Mouse (Mus musculus): ENCODE results near the gene Shtn1. TPM values are rescaled to one million over a fixed set of nuclear protein-coding genes. Genes with fewer than 3 reads are reported as not detected.

Gene Shtn1
- total RNA-seq, 2 experiments from 2014 or later = 0.42 to 1.3 TPM

DNA sequence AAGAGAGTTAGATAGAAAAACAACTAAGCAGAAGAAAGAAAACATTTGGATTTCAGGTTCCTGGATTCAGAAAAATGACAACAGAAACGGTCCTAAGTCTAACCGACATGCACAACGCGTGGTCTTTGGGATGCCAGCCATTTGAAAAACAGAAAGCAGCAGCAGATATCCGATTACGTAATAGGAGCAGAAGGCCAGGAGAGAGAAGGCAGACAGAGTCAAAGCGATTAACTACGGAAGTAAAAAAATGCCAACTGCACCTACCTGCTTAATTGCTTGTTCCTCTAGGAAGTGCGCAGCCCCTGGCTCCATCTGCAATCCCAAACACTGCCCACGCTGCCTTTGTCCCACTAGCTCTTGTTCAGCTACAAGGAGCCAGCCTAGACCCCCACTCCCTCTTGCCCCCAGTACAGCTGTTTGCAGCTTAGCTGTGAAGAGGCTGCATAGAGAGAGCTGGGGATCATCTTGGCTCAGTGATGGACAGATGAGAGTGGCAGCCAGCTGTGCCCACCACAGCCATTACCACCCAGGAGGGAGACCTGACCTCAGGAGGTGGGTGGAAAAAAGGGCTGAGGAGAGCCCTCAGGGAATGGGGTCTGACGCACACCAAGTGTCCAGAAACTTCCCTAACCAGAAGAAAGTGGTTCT lies 100.6 kb downstream of the Shtn1 start:
- no peak for ATAC-seq (replicated peaks; ENCODE audit: poor library complexity)

DNA sequence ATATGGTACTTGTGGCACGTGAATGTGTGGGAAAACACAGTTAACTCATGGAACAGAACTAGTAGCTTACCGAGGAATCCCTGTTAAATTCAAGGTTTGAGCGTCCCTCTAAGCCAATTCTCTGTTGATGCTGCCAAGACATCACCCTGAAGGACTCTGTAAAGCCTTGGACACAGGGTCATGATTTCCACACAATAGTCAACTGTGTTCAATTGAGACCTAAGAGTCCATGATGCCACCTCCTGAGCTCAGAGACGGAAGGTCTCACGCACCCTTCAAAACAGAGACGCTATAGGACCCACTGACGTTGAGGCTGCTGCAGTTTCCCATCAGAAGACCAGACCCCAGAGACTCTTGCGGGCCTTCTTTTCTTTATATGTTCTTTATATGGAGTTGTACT lies 101.8 kb downstream of the Shtn1 start:
- no peak for ATAC-seq (replicated peaks; ENCODE audit: poor library complexity)

DNA sequence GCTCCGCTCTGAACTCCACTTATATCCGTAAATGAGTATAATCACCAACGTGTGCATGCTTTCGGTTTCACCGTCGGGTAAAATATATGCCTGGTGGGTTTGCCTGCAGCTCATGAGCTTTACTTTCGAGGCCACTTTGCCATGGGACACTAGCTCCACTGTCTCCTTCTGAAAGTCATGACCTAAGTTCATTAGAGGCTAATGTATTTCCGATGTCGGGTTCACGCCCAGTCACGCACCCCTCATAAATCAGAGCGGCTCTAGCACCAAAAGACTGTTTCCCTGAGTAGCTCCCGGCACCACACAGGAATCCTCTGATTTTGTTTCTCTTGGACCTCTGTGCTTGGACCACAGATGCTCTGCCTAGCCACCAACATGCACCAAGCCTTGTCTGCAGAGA lies 105.1 kb downstream of the Shtn1 start:
- ATAC-seq (replicated peaks; ENCODE audit: poor library complexity) = no peak

DNA sequence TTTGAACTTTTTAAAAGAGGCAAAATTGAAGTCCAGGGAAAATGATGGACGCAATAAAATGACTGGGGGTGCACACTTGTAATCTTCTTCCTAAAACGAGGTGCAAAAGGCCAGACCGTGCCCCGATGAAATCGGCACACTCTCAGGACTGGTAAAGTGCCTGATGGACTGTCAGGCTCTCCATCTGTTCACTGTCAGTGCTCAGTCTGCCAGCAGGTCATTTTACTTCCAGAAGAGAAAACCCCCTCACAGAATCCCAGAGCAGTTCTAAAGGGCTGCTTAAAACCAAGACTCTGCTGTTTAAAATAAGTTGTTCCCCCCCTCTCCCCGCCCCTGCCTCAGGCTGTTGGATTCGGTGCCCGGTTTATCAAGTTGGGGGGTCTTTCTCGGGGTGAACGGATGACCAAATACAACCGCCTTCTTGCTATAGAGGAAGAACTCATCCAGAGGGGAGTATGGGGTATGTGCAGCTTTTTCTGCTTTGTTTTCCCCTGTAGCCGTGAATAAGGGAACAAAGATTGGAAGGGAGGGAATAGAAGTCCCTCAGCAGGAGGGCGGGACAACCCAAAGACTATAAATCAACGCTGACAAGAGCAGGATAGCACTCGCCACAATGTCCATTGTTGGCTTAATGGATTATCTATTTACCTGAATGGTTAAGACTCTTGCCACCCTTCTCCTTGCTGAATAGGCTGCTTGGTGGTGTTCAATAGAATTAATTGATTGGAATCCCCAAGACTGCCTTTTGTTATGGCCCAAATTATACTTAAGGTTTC lies 107.0 kb downstream of the Shtn1 start:
- ATAC-seq (replicated peaks; ENCODE audit: poor library complexity) = no peak

DNA sequence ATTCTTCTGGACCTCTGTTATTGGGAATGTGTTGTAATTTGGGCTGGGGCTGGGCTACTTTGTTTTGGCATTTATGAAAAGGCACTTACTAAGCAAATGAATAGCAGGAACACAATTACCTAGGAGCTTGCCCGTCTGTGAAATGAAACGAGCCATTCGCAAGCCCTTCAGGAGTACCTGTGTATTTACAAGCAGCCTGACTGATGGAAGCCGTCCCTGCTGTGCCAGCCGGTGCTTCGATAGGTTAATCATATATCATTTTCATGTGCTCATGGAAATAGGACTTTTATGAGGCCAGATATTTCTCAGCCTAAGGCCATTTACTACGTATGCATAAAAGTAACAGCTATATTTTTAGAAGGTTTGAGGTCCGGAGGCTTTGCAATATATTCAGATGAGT lies 112.9 kb downstream of the Shtn1 start:
- ATAC-seq (replicated peaks; ENCODE audit: poor library complexity) = no peak

DNA sequence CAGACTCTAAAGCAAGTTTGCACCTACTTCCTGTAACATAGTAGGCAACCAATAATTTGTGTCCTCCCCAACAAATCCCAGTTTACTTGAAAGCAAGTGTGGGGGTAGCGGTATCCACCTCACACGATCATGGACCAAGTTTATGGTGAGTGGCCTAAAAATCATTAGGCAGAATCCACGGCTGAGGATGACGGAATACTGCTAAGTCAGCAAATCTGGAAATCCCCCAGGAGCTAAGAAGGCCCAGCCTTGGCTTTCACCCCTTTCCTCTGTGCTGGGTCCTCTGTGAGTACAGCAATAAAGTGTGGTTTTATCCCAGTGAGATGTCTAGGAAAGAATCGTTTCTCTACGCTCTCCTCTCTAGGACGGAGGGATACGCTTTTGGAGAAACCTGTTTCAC lies 121.1 kb downstream of the Shtn1 start:
- no peak for ATAC-seq (replicated peaks; ENCODE audit: poor library complexity)

DNA sequence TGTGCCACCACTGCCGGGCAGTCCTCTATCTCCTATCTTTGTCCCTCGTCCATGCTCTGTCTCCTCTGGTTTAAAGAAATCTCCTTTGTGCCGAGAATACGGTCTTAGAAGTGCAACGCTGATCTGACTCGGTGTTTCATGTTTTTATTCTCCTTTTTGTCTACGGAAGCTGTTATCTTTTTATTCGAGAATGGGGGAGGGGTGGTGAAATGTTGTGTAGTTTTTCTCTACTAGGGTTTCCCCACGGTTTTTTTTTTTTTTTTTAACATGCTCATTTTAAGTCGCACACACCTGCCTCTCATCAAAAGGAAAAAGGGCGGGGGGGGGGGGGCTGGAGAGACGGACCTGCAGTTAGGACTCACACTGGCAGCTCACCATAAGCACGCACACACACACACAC lies 123.7 kb downstream of the Shtn1 start:
- ATAC-seq (replicated peaks; ENCODE audit: poor library complexity) = no peak

DNA sequence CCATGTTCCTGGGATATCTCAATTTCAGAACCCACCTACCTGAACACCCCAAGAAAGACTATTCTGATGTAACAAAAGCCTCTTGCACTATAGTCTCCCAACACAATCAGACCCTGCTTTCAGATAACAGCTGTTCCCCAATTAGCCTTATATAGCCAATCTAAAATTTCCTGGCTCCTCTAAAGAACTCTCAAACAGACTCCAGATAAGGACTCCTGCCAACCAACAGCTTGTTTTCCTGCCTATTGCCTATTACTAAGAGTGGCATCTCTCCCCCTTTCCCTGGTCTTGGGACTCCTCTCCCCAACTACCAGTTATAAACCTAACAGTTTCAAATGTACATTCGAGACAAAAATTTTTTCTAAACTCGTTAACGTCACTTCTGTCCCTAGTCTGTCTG lies 124.4 kb downstream of the Shtn1 start:
- no peak for ATAC-seq (replicated peaks; ENCODE audit: poor library complexity)

DNA sequence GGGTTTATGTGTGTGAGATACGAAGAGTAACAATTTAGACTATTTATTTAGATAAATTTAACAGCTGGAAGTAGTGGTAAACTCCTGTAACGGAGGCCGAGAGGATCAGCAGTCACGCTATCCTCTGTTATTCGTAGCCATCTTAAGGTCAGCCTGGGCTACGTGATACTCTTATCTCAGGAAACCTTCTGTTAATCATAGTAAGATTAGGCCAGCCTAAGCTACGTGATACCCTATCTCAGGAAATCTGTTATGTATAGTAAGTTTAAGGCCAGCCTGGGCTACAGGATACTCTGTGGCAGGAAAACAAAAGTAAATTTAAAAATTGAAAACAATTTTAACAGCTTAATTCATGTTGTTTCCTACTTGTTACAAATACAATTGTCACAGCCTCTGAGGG lies 129.9 kb downstream of the Shtn1 start:
- no peak for ATAC-seq (replicated peaks; ENCODE audit: poor library complexity)

DNA sequence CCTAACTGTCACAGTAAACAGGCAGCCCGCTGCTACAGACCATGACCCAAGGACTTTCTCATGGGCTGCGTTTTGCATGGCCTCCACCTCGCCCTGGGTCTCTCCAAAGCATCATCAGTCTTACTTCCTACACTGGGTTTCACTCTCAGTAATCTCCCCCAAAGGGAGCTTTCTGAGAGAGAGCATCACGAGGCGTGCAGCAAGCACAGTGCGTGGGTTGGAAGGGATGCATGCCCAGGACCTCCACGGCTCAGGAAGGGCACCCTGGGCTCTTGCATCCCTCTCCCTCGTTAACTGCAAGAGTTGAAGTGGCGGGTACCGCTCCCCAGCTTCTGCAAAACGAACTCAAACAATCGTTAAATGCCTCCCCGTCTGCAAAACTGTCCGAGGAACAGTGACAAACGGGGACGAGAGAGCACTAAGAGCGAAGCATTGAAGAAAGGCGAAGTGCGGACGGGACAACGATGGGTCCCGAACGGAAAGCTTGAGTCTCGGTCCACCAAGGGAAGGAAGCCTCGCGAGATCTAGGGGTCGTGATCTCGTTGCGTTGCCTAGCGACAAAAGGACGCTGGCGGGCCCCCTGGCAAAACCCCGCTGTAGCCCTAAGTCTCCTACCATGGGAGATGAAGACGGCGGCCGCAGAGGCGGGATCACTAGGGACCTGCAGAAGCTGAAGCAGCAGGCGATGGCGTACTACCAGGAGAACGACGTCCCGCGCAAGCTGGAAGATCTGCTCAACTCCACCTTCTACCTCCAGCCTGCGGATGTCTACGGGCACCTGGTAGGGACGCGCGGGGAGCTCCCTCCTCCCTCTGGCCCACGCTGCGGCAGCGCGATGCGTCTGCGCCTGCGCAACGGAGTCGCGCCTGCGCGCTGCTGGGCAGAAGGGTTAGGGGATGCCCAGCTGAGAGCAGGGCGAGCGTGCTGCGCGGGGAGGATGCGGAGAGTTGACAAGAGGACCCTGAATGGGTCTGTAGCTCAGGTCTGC lies 132.8 kb downstream of the Shtn1 start, which contains the start of the genes Eno4 and Hspa12a:
TSS of gene Eno4 (plus strand) at position 585 of the 988 bp plus-strand sequence.
TSS of gene Hspa12a (minus strand) at position 814 of the 988 bp plus-strand sequence.
- ATAC-seq (replicated peaks; ENCODE audit: poor library complexity) = peak; percentile 95

DNA sequence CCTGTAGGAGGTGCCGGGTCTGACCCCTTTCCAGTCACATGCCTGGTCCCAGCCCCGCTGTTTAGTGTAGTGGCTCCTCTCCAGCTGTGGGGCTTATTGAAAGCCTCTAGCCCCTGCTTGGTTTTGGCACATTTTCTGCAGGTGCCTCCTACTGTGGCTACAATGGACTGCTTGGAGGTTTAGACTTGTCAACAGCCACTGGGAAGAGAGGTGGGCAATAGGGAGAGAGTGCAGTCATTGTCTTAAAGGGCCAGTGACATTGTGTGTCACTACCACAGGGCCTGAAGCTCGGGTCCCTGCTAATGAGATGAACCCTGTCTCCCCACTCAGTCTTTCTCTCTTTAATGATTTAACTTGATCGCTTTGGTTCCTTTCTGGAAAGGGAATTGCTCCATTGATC lies 142.8 kb downstream of the Shtn1 start:
- no peak for ATAC-seq (replicated peaks; ENCODE audit: poor library complexity)

DNA sequence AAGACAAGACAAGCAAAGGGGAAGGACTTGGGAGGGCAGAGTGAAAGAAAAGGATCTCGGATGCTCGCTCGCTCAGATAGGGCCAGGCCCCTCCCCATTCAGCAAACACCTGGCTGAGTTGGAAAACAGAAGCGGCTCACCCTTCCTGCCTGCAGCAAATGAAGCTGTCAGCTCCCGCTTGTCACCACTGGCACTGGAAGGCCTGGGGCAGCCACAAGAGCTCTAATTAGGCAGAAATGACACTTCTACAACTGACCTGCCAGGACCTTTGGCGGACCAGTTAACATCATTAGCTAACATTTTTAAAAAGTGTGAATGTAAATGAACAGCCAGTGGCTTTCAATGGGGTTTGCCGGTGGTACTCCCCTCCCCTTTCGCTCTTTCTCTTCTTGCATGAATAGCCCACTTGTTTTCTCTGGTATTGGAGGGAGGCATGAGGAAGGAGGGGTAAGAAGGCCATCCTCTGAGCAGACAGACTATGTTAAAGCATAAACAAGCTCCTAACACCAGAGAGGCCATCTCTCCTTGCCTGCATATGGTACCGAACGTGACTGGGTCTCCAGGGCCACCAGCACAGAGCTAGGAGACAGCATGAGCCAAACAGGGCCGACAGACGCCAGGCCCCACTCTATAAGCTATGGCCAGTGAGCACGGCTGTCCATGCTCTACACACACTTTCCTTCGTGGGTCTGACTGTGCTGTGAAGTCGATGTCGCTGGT lies 144.7 kb downstream of the Shtn1 start:
- no peak for ATAC-seq (replicated peaks; ENCODE audit: poor library complexity)

Other genes starting within 250 kb of the Shtn1 start
- not detected in 2 replicates for gene Eno4, start 132.7 kb downstream of the Shtn1 start, total RNA-seq (2015)
- not detected in 2 replicates for gene Eno4, start 132.7 kb downstream of the Shtn1 start, total RNA-seq (2017)
- 0.39 and 0.64 TPM in 2 replicates for gene Hspa12a, start 132.4 kb downstream of the Shtn1 start, total RNA-seq (2015)
- gene Hspa12a, start 132.4 kb downstream of the Shtn1 start, total RNA-seq (2017) = not detected in 2 replicates
- not detected in 2 replicates for gene Vax1, start 94.0 kb upstream of the Shtn1 start, total RNA-seq (2015)
- not detected in 2 replicates for gene Vax1, start 94.0 kb upstream of the Shtn1 start, total RNA-seq (2017)
- gene Kcnk18, start 143.1 kb upstream of the Shtn1 start, total RNA-seq (2015) = not detected in 2 replicates
- gene Kcnk18, start 143.1 kb upstream of the Shtn1 start, total RNA-seq (2017) = not detected in 2 replicates
- 4.6 and 9.5 TPM in 2 replicates for gene Slc18a2, start 184.8 kb upstream of the Shtn1 start, total RNA-seq (2015)
- 2.2 and 3.8 TPM in 2 replicates for gene Slc18a2, start 184.8 kb upstream of the Shtn1 start, total RNA-seq (2017)
- gene Rps12-ps3, start 246.2 kb upstream of the Shtn1 start, total RNA-seq (2015) = 1,076 and 1,152 TPM in 2 replicates
- 820 and 1,286 TPM in 2 replicates for gene Rps12-ps3, start 246.2 kb upstream of the Shtn1 start, total RNA-seq (2017)